Mouse (Mus musculus): ENCODE results near the gene Hoxb1. TPM values are rescaled to one million over a fixed set of nuclear protein-coding genes. Genes with fewer than 3 reads are reported as not detected.

The Hoxb1 gene
- total RNA-seq, 2 experiments from 2014 or later = not detected

- DNase-seq = no peak
Observed at GRCm38 (mm10) chr11:96350341-96350624, 15.3 kb upstream of the Hoxb1 start, which contains the start of gene Hoxb2. TSS of gene Hoxb2 (plus strand) at chr11:96350525.

GRCm38 (mm10) chr11:96350791-96351190 lies 14.8 kb upstream of the Hoxb1 start:
- no peak for DNase-seq

GRCm38 (mm10) chr11:96351312-96351711 lies 14.2 kb upstream of the Hoxb1 start:
- no peak for DNase-seq

- DNase-seq = no peak
Observed at GRCm38 (mm10) chr11:96351831-96352230, 13.7 kb upstream of the Hoxb1 start.

GRCm38 (mm10) chr11:96352691-96353521 lies 12.6 kb upstream of the Hoxb1 start:
- peak; percentile 4 for DNase-seq

- peak; percentile 8 for DNase-seq
Observed at GRCm38 (mm10) chr11:96353522-96353841, 12.1 kb upstream of the Hoxb1 start.

GRCm38 (mm10) chr11:96353939-96354338 lies 11.6 kb upstream of the Hoxb1 start:
- DNase-seq = peak; percentile 3

GRCm38 (mm10) chr11:96354376-96354775 lies 11.2 kb upstream of the Hoxb1 start:
- peak; percentile 4 for DNase-seq

GRCm38 (mm10) chr11:96354801-96355311 lies 10.7 kb upstream of the Hoxb1 start:
- no peak for DNase-seq

- DNase-seq = no peak
Observed at GRCm38 (mm10) chr11:96363807-96364206, 1.7 kb upstream of the Hoxb1 start.

- no peak for DNase-seq
Observed at GRCm38 (mm10) chr11:96366092-96367041, 815 bp downstream of the Hoxb1 start.

- no peak for DNase-seq
Observed at GRCm38 (mm10) chr11:96367141-96367540, 1.6 kb downstream of the Hoxb1 start.

- DNase-seq = no peak
Observed at GRCm38 (mm10) chr11:96368686-96369085, 3.1 kb downstream of the Hoxb1 start.

GRCm38 (mm10) chr11:96369140-96369539 lies 3.6 kb downstream of the Hoxb1 start:
- no peak for DNase-seq

- no peak for DNase-seq
Observed at GRCm38 (mm10) chr11:96371726-96372125, 6.2 kb downstream of the Hoxb1 start.

- no peak for DNase-seq
Observed at GRCm38 (mm10) chr11:96372519-96372918, 7.0 kb downstream of the Hoxb1 start.

GRCm38 (mm10) chr11:96374810-96375209 lies 9.3 kb downstream of the Hoxb1 start:
- DNase-seq = no peak

GRCm38 (mm10) chr11:96383381-96383780 lies 17.8 kb downstream of the Hoxb1 start:
- DNase-seq = no peak

GRCm38 (mm10) chr11:96387635-96388034 lies 22.1 kb downstream of the Hoxb1 start:
- no peak for DNase-seq

GRCm38 (mm10) chr11:96396772-96397626 lies 31.4 kb downstream of the Hoxb1 start:
- DNase-seq = no peak

- DNase-seq = no peak
Observed at GRCm38 (mm10) chr11:96397806-96398335, 32.3 kb downstream of the Hoxb1 start.

GRCm38 (mm10) chr11:96399923-96400322 lies 34.4 kb downstream of the Hoxb1 start:
- no peak for DNase-seq

Measured in gastrocnemius, postnatal 25 days (tissue).